Mouse (Mus musculus): ENCODE measurements around the gene Hnrnpul1.
A peak's percentile ranks its signal among the peaks of the same experiment; 100 is the strongest.

The Hnrnpul1 gene

DNA sequence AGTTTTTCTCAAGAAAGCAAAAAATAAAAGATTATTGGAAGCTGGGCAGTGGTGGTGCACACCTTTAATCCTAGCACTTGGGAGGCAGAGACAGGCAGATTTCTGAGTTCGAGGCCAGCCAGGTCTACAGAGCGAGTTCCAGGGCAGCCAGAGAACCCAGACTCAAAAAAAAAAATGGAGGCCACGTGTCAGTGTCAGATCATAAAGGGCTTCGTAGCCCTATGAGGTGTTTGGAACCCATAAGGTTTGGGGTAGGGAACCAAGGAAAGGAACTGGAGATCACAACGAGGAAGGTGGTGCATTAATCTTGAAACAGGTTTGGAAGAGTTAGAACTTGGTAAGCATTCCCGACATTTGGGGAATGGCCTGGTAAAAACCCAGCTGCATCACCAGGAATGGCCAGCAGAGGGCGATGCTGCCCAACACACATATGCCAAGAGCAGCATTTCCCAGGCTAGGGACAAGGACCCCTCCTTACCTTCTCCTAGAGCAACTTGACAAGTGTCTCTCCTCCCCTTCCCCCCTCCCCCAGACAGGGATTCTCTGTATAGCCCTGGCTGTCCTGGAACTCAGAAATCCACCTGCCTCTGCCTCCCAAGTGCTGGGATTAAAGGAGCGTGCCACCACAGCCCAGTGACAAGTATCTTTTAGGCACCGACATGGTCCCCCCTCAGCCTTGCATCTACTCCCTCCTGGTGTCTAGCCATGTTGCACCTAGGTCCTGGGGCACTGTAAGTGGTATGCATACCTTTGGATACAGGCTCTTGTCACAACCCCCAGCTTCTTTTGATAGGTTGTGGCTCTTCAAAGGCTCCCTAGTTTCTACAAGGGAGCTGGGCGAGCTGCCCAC, 34.6 kb downstream of the Hnrnpul1 start:
- DNase-seq (ENCODE audit: low spot score in 2 of 2), result peak; percentile 59 to 62

DNA sequence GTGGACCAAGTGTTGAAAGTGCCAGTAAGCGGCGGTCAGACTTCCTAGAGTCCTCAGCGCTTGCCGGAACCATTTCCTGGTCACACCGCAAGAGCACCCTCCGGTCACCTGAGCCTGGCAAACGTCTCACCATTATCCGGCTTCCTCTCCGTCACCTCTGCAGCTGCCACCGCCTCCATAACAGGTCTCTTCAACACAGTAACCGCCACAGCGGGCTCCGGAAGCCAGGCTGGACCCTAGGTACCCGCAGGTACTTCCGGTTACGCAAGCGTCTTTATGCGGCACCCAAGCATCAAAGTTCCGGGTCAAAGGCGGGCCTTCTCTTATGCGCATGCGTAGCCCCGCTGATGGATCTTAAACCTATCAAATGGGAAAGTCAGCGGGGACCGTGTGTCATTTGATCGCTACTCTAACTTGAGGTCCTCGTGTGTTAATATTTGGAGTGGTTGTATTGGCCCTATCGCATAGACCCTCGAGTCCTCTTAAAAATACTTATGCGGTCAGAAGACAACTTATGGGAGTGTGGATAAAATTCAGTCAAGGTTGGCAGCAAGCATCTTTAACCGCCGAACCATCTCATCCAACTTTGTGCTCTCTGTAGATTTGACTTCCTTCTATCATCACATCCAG, 35.7 kb downstream of the Hnrnpul1 start, which contains the start of gene Ccdc97:
Gene Ccdc97 (minus strand): TSS at position 301 of the 630 bp plus-strand sequence.
- DNase-seq (ENCODE audit: low spot score in 2 of 2), result peak; percentile 92 to 95

DNA sequence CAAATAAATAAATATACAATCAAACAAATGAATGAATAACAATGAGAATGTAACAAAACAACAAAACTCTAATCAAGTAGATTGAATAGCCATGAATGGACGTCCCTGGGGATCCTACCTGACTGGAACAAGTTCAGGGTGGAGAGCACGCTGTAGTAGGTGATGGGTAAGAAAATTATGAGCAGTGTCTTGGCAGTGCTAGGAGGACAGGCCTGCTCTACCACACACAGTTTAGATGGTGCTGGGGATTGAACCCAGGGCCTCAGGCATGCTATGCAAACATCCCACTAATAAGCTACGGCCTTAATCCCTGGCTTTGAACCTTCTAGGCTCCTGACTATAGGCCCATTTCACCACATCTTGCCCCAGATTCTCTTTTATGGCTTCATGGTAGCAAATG, 37.1 kb downstream of the Hnrnpul1 start:
- DNase-seq (ENCODE audit: low spot score in 2 of 2), result no peak

DNA sequence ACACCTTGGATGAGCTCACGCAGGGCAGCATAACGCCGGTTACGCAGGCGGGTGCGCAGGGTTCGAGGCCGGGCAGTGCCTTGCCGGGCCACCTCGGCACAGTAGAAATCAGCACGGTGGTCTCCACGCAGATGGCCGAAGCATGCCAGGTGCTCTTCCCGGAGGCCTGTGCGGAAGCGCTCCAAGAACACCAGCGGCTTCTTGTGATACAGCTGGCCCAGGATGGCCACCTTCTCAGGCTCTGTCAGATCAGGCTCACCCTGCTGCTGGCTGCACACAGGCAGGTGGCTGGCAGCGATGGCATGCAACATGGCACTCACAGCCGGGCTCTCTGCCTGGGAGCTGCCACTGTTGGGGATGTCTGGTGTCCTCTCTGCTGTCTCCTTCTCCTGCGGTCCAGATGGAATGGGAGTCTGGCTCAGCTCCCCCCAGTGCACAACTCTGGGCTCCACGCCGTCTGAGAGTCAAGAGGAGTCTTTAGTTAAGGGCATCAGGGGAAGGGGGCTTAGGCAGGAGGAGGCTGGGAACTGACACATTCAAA, 38.8 kb downstream of the Hnrnpul1 start:
- DNase-seq (ENCODE audit: low spot score in 2 of 2), result no peak

DNA sequence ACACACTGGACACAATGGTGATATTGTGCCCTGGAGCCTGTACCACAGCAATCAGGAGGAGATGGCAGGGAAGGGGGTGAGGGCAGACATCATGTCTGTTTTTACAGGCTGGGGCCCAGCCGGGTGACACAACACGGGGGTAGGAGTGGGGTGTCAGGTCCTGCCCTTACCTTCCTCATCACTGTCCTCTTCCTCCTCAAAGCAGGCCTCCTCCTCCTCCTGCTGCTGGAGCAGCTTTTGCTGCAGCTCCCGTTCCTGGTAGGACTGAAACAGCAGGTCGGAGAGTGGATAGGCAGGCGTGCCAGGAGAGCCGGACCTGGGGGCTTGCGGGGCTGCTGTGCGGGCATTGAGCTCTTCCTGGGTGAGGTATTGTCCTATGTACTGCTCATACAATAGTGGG, 40.0 kb downstream of the Hnrnpul1 start:
- no peak for DNase-seq (ENCODE audit: low spot score in 2 of 2)

DNA sequence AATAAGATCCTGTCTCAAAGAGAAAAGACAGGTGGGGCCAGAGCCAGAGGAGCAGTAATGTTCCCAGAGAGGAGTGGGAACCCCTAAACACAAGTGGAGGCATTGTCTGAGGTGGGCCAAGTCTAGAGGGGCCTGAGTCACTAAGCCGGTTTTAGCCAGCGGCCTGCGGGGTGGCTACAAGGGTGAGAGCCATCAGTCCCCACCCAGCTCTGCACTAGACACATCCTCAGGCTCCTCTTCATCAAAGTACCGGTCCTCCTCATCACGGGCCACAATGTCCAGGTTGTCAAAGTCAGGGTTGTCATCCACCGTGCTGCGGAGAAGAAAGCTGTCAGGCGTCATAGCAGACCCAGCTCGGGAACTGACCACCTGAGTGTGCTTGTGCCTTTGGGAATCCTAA, 41.8 kb downstream of the Hnrnpul1 start:
- no peak for DNase-seq (ENCODE audit: low spot score in 2 of 2)

DNA sequence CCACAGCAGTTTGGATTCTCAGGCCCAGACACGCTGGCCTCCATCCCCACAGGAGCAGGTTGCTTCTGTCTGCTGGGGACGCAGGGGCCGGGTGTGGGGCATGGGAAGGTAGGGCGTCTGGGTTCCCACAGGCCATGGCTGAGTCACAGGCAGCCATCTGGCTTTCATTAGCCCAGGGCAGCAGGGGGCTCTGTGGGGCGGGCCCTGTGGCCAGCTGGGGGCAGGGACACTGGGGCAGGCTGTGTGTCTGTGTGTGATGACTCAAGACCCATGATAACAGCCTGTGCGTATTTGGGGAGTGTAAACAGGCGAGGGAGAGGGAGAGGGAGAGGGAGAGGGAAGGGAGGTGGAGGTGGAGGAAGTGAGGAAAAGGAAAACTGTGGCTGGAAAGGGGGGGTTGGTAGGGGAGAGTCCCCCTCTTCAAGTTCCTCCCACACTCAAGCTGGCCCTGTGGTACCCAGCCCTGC, 42.8 kb downstream of the Hnrnpul1 start:
- no peak for DNase-seq (ENCODE audit: low spot score in 2 of 2)

DNA sequence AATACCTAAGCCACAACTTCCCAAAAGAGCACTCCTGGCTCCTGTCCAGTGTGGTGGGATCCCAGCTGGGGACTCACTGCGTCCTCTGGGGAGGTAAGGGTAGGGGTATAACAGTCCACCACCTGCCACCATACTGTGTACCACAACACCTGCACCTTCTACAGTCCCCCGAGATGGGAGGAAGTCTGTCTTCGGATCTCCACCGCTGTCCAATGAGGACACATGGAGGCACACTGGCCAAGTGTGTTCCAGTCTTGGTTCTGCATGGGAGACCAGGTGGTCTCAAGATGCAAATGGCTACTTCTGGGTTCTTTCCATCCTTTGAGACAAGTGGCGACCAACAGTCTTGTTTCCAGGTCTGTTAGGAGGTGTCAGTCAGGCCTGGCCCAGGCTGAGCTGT, 43.4 kb downstream of the Hnrnpul1 start:
- DNase-seq (ENCODE audit: low spot score in 2 of 2), result no peak

DNA sequence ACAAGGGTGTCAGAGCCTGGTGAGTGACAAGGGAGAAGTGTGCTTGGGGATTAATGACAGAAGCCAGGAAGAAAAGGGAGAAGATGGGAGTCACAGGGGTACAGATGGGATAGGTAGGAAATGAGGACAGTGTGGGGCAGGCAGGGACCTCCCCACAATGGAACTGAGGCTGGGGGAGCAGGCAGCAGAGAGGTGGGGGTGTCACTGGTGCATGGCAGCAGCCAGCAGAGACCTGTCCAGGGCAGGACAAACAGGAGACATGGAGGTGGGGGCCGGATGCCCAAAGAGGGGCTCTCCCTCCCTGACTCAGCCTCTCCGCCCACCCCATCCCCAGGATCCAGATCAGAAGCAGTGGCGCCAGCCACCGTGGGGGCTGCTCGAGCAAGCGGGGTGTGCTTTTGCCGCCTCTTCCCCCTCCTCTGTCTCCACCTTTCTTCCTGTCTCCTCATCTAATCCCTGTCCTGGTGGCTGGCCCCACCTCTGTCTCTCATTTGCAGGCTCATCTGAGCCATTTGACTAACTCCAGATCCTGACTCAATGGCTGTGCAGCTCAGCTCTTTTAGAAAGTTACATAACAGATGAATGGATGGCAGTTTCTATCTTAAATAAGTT, 43.9 kb downstream of the Hnrnpul1 start:
- peak in 1 of 2 experiments; percentile 67 for DNase-seq (ENCODE audit: low spot score in 2 of 2)

DNA sequence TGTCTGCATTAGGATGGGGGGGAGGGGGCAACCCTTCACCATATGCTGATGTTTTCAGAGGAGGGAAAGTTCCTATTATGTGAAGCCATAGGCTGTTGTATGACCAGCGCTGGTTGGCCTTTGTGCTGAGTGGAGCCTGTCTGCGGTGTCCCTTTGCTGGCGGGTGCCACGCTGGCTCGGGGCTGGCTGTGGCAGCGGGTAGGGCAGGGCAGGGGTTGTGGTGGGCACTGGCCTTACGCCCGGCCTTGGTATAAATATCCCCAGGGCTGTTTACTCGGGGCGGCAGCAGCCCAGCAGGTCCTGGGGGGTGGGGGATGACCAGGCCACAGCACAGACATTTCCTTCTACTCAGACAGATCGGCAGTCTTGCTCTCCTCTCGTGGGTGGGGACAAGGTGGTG, 44.6 kb downstream of the Hnrnpul1 start:
- DNase-seq (ENCODE audit: low spot score in 2 of 2), result no peak

DNA sequence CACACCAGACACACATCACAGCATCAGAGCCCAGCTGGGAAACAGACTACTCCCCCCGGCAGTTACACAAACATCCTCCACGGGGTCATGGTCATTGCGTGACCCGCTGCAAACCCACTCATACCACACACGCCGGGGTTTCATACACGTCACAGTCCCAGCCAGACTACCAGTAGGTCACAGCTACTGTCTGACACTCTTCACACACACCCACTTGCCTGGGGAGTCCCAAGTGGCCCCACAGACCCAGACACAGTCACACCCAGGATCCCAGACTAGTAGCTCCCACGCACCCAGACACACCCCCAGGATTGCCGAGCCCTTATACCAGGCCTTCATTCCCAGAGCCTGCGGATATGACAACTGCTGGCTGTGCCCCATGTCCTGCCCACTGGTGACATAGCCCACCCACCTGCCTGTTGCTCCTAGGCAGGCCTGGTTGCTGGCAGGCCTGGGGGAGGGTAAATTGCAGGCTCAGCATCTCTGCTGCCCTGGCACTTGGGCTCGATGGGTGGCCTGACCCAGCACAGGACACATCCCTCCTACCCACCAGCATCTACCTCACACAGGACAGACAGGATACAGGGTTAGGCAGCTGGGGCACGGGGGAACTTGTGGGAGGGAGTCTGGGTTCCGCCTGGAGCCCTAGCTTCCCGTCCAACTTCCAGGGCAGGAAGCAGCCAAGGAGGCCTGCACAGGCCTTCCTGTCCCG, 46.8 kb downstream of the Hnrnpul1 start:
- no peak for DNase-seq (ENCODE audit: low spot score in 2 of 2)

DNA sequence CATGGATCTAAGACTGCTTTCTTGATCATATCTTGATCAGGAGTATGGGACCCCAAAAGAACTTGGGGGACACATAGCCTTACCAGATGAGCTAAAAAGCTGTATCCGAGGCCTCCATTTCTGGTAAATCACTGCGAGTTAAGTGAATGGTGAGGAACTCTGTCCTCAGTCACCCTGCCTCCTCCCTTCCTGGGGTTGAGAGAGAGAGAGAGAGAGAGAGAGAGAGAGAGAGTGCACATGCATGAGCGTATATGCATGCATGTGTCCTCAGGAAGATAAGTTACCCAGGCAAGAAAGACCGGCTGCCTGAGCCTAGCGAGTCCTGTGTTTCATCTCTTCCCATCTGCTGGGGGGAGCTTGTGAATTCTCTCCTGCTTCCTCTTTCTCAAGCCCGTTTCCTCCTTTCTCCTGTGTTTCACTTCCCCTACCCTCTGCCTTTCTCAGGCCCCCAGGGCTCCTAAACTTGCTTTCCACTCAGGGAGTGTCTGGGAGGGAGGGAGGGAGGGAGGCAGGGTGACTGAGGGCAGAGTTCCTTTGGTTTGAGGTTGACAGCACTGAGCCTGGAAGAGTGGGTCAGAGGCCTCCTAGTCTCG, 47.9 kb downstream of the Hnrnpul1 start:
- DNase-seq (ENCODE audit: low spot score in 2 of 2), result no peak

DNA sequence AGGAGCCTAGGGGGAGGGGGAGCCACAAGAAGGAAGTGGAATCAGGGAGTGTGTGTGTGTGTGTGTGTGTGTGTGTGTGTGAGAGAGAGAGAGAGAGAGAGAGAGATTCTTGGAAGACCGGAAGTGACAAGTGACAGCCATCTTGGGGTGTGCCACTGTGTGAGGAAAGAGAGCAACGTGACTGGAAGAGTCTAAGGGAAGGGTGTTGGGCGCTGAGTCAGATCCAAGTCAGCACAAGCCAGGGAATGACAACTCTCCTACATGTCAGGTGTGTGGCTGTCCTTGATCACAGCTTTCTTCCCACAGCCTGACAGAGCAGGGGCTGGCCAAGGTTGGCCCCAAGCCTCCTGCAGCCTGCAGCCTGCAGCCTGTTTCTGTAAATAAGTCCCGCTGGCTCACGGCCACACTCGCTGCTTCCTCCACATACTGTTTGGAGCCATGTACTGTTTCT, 48.7 kb downstream of the Hnrnpul1 start:
- DNase-seq (ENCODE audit: low spot score in 2 of 2), result no peak

DNA sequence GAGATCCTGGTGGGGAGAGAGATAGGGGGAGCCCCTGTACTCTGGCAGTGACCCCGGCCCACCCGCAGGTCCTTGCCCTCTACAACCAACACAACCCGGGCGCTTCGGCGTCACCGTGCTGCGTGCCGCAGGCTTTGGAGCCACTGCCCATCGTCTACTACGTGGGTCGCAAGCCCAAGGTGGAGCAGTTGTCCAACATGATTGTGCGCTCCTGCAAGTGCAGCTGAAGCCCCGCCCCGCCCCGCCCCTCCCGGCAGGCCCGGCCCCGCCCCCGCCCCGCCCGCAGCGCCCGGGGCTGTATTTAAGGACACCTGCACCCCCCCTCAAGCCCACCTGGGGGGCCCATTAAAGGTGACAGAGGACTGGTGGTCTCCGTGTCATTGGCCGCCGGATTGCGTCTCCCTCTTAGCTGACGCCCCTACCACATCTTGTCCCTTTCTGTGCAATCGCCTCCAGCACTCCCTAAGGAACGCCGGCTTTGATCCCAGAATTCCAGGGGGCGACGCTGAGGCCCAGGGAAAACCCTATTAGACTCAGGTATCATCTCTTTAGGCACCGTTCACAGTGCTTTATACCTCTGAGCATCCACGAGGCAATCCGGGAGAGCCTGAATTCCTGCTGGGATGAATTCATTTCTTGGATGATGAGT, 49.7 kb downstream of the Hnrnpul1 start:
- no peak for DNase-seq (ENCODE audit: low spot score in 2 of 2)

DNA sequence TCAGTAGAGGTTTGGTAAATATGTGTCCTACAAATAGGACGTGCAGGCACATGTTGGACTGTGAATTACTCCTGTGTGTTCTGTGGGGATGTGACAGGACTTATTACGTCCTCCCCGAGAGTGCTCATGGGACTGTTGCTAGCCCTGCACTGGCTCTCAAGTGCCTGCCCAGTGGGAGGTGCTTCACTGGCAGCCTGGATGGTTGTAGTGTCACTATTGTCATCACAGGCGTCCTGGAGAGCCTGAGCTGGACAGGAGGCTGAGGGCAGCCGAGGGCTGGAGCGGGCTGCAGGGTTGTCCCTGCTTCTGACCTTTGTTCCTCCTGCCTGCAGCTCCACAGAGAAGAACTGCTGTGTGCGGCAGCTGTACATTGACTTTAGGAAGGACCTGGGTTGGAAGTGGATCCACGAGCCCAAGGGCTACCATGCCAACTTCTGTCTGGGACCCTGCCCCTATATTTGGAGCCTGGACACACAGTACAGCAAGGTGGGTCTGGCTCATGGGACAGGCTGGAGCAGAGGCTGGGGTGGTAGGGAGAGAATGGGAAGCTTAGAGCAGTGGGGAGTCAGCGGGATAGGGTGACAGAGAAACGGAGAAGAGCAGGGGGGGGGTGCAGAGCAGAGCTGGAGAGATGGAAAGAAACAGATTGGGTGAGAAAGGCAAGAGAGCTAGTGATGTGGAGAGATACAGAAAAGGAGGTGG, 50.6 kb downstream of the Hnrnpul1 start:
- no peak for DNase-seq (ENCODE audit: low spot score in 2 of 2)

DNA sequence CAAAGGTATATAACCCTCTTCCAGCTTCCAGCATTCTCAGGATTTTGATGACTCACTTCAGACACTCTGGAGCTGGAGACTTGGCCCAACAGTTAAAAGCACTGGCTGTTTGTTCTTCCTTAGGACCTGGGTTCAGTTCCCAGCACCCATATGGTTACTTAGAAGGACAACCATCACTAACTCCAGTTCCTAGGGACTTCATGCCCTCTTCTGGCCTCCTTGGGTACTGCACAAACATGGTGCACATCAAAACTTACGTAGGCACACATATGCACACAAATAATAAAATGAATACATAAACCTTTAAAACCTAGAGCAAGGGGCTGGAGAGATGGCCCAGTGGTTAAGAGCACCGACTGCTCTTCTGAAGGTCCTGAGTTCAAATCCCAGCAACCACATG, 52.2 kb downstream of the Hnrnpul1 start:
- no peak for DNase-seq (ENCODE audit: low spot score in 2 of 2)

DNA sequence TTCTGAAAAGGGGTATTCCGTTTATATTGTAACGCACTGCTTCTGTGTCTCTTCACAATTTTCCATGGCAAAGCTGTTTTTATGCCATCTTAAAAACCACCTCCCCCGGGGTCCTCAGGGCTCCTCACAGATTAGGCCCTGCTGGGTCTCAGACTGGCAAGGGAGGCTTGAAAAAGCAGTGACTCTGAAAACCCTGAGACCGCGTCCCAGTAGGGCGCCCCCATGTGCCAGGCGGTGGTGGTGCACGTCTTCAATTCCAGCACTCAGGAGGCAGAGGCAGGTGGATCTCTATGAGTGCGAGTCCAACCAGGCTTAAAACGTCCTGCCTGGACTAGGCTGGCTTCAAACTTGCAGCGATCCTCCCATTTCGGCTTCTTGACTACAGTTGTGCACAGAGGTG, 53.8 kb downstream of the Hnrnpul1 start:
- no peak for DNase-seq (ENCODE audit: low spot score in 2 of 2)

DNA sequence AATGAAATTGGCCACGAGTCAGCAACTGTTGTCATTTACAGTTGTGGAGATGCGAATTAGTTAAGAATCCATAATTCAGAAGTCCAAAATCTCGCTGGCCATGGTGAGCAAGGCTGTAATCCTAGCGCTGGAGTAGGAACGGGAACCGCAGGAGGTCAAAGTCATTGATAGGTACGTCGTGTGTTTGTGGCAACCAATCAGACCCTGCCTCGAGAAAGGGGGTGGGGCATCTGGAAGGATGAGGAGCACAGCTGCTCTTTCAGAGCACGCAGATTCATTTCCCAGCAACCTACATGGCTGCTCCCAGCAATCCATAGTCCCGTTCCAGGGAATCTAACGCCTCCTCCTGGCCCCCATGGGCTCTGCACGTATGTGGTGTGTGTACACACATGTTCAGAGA, 54.7 kb downstream of the Hnrnpul1 start:
- no peak for DNase-seq (ENCODE audit: low spot score in 2 of 2)

DNA sequence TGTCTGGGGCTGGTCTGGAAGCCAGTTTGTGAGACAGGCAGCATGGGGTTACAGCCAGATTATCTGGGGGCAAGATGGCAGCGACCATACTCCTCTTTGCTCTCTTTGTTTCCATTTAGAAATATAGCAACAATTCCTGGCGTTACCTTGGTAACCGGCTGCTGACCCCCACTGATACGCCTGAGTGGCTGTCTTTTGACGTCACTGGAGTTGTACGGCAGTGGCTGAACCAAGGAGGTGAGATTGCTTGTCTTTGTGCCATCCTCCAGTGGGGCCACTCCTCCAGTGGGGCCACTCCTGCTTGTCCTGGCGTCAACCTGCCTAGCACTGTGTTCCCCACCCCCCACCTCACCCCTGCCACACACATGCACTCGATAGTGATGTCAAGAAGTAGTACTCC, 60.5 kb downstream of the Hnrnpul1 start:
- no peak for DNase-seq (ENCODE audit: low spot score in 2 of 2)

DNA sequence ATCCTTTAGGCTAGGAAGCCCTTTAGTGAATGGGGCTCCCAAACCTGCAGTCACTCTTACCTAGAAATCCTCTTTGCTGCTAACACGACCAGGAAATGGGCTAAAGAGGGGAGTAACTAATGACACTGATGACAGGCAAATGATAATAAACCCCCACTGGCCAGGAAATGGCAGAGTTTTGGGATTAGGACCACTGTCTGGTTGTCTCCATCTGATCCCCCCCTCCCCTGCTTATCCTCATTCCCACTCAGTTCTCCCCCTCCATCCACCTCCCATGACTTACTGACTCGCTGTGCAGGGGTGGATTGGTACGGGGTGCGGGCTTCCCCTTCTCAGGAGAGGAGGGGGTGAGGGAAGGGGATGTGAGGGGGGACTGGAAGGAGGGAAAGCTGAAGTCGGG, 64.5 kb downstream of the Hnrnpul1 start:
- DNase-seq (ENCODE audit: low spot score in 2 of 2), result no peak

Measured in right cerebral cortex, postnatal 36 days (tissue).